Mouse (Mus musculus) ES-CJ7 (cell line): Measurements from ENCODE around the gene Klhl22.

Experiments
- DNase-seq: peaks from one replicate; pipeline ENCODE4 v3.0.0; 2011; ENCODE audit warnings: low read depth, low spot score

Klhl22 gene

DNA sequence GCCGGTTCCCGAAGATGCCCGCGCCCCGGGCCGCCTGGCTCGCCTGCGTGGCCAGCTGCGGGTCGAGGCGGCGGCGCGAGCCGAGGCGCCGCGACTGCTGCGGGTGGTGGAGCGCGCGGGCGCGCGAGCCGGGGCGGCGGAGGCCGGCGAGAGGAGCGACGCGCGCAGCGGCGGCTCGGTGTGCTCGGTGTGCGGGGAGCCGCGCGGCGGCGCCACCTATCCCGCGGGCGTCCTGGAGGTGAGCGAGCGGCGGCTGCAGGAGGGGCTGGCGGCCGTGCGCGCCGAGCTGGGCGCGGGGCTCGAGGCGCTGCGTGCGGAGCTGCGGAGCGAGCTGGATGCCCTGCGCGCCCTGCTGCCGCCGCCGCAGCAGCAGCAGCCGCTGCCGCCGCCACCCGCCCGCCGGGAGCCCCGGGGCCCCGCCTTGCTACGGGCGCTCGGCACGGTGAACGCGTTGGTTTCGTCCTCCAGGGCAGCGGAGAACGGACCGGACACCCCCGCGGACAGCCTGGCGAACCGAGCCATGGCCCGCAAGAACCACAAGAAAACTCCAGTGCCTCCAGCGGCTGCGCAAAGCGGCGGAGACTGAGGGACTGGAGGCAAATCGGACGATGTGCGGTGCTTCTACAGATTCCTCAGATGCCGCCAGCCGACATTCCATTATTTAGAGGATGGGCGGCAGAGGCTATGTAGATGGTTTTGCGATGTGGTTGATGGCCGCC is 74.4 kb downstream of the Klhl22 start:
- peak; percentile 56 for DNase-seq

DNA sequence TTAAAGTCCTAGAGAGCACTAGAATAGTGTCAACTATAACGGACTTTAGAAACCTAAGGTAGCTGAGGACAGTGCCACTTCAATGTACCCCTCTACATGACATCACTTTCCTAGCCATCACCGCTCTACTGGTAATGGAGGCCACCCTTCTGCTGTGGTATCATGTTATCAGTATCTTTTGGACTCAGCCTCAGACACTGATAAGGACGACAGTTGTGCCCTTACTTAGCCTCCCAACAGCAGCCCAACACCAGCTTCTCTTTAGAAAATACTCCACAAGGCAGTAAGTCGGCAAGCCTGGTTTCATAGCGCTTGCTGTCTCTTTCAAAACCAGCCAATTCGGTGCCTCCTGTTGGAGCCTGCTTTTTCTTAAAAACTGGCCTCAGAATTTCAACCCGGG is 75.1 kb downstream of the Klhl22 start:
- no peak for DNase-seq

DNA sequence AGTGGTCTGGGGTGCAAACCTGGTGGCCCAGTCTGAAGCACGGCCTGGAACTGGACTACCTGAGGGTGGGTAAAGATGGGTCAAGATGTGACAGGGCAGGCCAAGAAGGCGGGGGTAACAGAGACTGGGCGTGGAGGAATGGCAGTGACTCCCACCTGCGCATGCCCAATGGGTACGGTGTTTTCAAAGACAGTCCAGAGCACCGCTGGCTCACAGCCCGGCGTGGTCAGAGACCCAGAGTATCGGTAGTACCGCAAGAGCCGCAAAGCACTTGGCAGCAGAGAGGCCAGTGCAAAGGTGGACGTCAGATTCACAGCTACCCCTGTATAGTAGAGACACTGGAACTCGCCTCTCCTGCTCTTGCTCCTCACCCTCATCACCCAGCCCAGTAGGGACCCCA is 76.1 kb downstream of the Klhl22 start:
- no peak for DNase-seq

DNA sequence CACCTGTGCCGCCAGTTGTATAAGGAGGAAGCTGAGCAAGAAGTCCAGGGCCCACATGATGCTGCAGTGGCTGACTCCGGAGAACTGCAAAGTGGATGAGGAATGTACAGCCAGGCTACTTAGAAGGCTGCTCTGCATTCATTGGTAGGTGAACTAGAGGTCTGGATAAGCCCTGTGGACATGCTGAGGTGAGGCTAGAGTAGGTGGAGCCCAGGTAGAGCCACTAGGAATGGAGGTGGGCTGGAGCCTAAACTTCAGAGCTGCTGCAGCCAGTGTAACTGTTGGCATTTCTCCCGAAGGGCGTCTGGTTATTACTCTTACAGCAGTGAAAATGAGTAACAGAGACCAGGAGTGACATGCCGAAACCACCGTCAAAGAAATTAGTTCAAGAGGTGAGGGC is 78.6 kb downstream of the Klhl22 start, which contains the start of gene Car15:
TSS of gene Car15 (minus strand) at position 314 of the 400 bp plus-strand sequence.
- DNase-seq: no peak

DNA sequence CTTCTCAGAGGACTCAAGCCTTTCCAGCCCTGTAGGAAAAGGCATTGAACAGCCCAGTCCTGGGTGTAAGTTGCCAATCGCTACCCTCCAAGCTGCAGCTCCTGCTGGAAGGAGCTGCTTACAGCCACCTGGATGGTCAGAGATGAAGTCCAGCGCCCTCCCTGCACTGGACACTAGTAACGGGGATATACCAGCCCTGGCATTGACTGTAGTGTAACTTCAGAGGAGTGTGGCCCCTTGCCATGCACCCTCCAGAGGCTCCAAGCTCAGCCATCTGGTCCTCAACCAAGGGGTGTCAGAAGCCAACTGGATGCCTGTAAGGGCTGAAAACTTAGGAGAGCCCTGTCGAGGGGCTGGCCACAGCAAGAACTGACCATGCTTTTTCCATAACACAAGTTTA is 80.6 kb downstream of the Klhl22 start:
- DNase-seq: no peak

DNA sequence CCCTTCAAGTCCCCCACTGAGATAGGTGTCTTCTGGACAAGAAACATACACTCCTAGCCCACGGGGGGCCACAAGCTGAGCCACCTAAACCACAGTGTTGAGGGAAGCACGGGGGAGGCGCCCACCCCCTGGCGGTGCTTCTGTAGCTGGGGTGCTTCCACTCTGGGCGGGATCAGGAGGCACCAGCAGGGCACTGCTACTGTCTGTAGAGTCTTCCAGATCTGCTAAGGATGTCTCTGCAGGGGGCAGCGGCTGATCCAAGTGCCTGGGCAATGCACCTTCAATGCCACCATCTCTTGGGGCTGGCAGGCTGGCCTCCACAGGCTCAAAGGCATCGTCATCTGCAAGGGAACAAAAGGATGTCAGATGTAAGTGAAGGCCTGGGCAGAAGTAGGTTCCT is 83.0 kb downstream of the Klhl22 start:
- DNase-seq: no peak
